Mouse (Mus musculus) C2C12 (cell line): ENCODE results near the gene Hoxd3. TPM values are rescaled to one million over a fixed set of nuclear protein-coding genes. Genes with fewer than 3 reads are reported as not detected.

Source experiments
- H3K27me3 ChIP-seq: one replicate; pipeline ENCODE4 v1.6.1; 2011; ENCODE audit not compliant: control insufficient read depth, insufficient read depth, insufficient read length
- H3K36me3 ChIP-seq: one replicate; pipeline ENCODE4 v1.6.1; 2011; ENCODE audit not compliant: control insufficient read depth, insufficient read depth
- H3K4me3 ChIP-seq: one replicate; pipeline ENCODE4 v1.5.1; 2011; ENCODE audit warnings: mild to moderate bottlenecking, control low read depth; ENCODE audit not compliant: poor library complexity, insufficient read depth, severe bottlenecking
- H3K79me2 ChIP-seq: one replicate; pipeline ENCODE4 v1.6.1; 2011; ENCODE audit not compliant: control insufficient read depth, insufficient read depth
- H3K79me3 ChIP-seq: one replicate; pipeline ENCODE4 v1.6.1; 2011; ENCODE audit warnings: low read depth, control low read depth
- H3ac ChIP-seq: one replicate; pipeline ENCODE3; 2011; ENCODE audit warnings: low read depth; ENCODE audit not compliant: control insufficient read depth, insufficient read length
- CEBPB ChIP-seq: IDR thresholded peaks from one replicate; pipeline ENCODE4 v1.6.1; 2011; ENCODE audit warnings: low read depth, mild to moderate bottlenecking, control low read depth, moderate library complexity
- CTCF ChIP-seq: IDR thresholded peaks from one replicate; pipeline ENCODE4 v1.5.1; 2011; ENCODE audit not compliant: control insufficient read depth, insufficient read depth, insufficient read length
- FOSL1 ChIP-seq: IDR thresholded peaks from one replicate; pipeline ENCODE4 v1.8.0; 2011; ENCODE audit warnings: mild to moderate bottlenecking, low read length; ENCODE audit not compliant: poor library complexity, insufficient read depth, severe bottlenecking
- MAX ChIP-seq: IDR thresholded peaks from one replicate; pipeline ENCODE4 v1.6.1; 2011; ENCODE audit warnings: mild to moderate bottlenecking, control low read depth
- MYOD1 ChIP-seq: IDR thresholded peaks from one replicate; pipeline ENCODE4 v1.6.1; 2011; ENCODE audit warnings: low read depth; ENCODE audit not compliant: control insufficient read depth, insufficient read length
- MYOG ChIP-seq: IDR thresholded peaks from one replicate; pipeline ENCODE4 v1.6.1; 2011; ENCODE audit not compliant: control insufficient read depth, insufficient read length; ENCODE audit errors: extremely low read depth
- USF1 ChIP-seq: IDR thresholded peaks from one replicate; pipeline ENCODE4 v1.6.1; 2011; ENCODE audit warnings: low read depth, mild to moderate bottlenecking, control low read depth, moderate library complexity
- polyA plus RNA-seq: library from polyadenylated mRNA; unstranded; fragments of >200 nt; fragmentation: generic; extraction: Trizol; gene quantifications from one replicate; pipeline ENCODE4 v1.2.1, GENCODE M21; 2012; ENCODE audit warnings: missing spikeins

Hoxd3 gene
- polyA plus RNA-seq, 1 experiment, result not detected

DNA sequence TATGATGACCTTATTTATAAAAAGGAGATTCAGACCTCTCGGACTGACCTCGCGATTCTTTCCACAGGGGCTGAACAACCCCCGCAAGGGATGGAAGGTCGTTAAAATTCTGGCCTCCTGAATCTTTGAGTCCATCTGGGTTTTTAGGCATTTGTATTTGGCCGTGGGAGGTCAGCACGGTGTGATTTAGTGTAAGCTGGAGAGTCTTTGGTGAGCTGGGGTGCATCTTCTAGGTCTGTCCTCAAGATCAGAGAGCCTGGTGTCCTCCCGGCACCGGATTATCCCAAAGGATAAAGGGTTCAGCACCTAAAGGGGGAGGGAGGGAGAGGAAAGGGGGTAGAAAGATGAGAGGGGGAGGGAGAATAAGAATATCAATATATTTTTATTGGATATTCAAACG lies 8.4 kb upstream of the Hoxd3 start:
- no peak for TF ChIP-seq USF1
- TF ChIP-seq CEBPB, result no peak
- no peak for TF ChIP-seq MYOD1
- TF ChIP-seq MAX, result no peak
- no peak for TF ChIP-seq CTCF
- TF ChIP-seq MYOG, result no peak
- no peak for TF ChIP-seq FOSL1
- Histone ChIP-seq H3K27me3 (peaks cover 50% of the 10 kb centered on the region), H3K79me2 (no peaks in the 10 kb centered on the region), H3K36me3 (no peaks in the 10 kb centered on the region), H3ac (no peak overlapping the region), H3K79me3 (no peaks in the 10 kb centered on the region), H3K4me3 (no peak overlapping the region)

- H3K79me3 ChIP-seq, result no peaks in the 10 kb centered on the region
- no peaks in the 10 kb centered on the region for H3K79me2 ChIP-seq
- H3K27me3 ChIP-seq, result peaks cover 49% of the 10 kb centered on the region
- no peak overlapping the region for H3ac ChIP-seq
- TF ChIP-seq USF1, result no peak
- TF ChIP-seq MYOD1, result no peak
- no peak for TF ChIP-seq MYOG
- no peak for TF ChIP-seq CEBPB
- TF ChIP-seq FOSL1, result no peak
- TF ChIP-seq CTCF, result no peak
- TF ChIP-seq MAX, result no peak
- no peak overlapping the region for H3K4me3 ChIP-seq
- H3K36me3 ChIP-seq, result no peaks in the 10 kb centered on the region
These were observed 7.9 kb upstream of the Hoxd3 start for GRCm38 (mm10) chr2:74703720-74704392.

DNA sequence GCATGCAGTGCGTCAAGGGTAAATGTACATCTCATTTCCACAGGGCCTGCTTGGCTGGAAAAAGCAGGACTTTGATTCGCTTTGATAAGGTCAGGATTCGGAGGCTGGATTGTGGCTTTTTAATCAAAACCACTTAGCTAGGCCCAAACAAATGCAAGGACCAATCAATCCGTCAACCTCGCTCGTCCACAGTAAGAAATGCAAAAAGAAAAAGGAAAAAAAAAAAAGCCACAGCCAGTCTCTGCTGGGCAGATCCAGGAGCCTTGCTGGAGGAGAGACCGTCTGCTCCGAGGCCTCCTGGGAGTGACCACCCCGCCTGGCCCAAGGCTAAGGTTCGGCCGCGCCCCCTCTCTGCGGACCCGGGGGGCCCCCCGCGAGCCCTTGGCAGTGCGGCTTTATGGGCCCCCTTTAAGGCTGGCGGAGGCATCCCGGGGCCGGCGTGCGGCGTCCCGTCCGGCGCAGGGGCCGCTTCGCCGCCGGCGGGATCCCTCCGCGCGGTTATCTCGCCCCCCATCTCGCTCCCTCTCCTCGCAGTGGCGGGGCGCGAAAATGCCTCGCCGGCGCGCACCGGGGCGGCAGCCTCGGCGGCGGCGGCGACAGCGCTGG lies 7.2 kb upstream of the Hoxd3 start, which contains the start of gene Hoxd8:
Gene Hoxd8 (plus strand): TSS at position 223 of the 606 bp plus-strand sequence.
- no peak within 1 kb of the TSS for H3K4me3 ChIP-seq
- TF ChIP-seq USF1, result no peak
- TF ChIP-seq FOSL1, result no peak
- no peak for TF ChIP-seq MYOD1
- no peak for TF ChIP-seq CEBPB
- TF ChIP-seq MAX, result no peak
- no peak for TF ChIP-seq CTCF
- TF ChIP-seq MYOG, result no peak
- H3K79me2 ChIP-seq, result no peaks in the 10 kb centered on the region
- no peak within 1 kb of the TSS for H3ac ChIP-seq
- no peaks in the 10 kb centered on the region for H3K79me3 ChIP-seq
- H3K36me3 ChIP-seq, result no peaks in the 10 kb centered on the region
- peaks cover 45% of the 10 kb centered on the region for H3K27me3 ChIP-seq

GRCm38 (mm10) chr2:74704999-74705466 lies 6.7 kb upstream of the Hoxd3 start:
- H3K27me3 ChIP-seq, result peaks cover 45% of the 10 kb centered on the region
- TF ChIP-seq MAX, result no peak
- TF ChIP-seq MYOD1, result no peak
- TF ChIP-seq USF1, result no peak
- TF ChIP-seq MYOG, result no peak
- no peak for TF ChIP-seq CTCF
- no peak for TF ChIP-seq FOSL1
- TF ChIP-seq CEBPB, result no peak

DNA sequence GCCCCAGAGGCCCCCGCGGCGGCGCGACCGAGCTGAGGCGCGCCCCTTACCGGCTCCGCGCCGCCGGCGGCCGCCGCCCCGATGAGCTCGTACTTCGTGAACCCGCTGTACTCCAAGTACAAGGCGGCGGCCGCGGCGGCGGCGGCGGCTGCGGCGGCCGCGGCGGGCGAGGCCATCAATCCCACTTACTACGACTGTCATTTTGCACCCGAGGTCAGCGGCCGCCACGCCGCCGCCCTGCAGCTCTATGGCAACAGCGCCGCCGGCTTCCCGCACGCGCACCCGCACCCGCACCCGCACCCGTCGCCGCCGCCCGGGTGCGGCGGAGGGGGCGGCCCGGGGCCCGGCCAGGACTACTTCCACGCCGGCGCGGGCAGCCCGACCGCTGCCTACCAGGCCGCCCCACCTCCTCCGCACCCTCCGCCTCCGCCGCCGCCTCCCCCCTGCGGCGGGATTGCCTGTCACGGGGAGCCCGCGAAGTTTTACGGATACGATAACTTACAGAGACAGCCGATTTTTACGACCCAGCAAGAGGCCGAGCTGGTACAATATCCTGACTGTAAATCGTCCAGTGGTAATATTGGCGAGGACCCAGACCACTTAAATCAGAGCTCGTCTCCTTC lies 6.1 kb upstream of the Hoxd3 start:
- no peaks in the 10 kb centered on the region for H3K79me2 ChIP-seq
- no peak overlapping the region for H3ac ChIP-seq
- peaks cover 39% of the 10 kb centered on the region for H3K27me3 ChIP-seq
- no peaks in the 10 kb centered on the region for H3K36me3 ChIP-seq
- no peak overlapping the region for H3K4me3 ChIP-seq
- H3K79me3 ChIP-seq, result no peaks in the 10 kb centered on the region
- TF ChIP-seq CTCF (no peak), FOSL1 (no peak), MAX (no peak)

More at GRCm38 (mm10) chr2:74704999-74705466, 6.7 kb upstream of the Hoxd3 start:
- no peaks in the 10 kb centered on the region for H3K79me2 ChIP-seq
- no peak overlapping the region for H3ac ChIP-seq
- H3K4me3 ChIP-seq, result no peak overlapping the region
- H3K36me3 ChIP-seq, result no peaks in the 10 kb centered on the region
- no peaks in the 10 kb centered on the region for H3K79me3 ChIP-seq

DNA sequence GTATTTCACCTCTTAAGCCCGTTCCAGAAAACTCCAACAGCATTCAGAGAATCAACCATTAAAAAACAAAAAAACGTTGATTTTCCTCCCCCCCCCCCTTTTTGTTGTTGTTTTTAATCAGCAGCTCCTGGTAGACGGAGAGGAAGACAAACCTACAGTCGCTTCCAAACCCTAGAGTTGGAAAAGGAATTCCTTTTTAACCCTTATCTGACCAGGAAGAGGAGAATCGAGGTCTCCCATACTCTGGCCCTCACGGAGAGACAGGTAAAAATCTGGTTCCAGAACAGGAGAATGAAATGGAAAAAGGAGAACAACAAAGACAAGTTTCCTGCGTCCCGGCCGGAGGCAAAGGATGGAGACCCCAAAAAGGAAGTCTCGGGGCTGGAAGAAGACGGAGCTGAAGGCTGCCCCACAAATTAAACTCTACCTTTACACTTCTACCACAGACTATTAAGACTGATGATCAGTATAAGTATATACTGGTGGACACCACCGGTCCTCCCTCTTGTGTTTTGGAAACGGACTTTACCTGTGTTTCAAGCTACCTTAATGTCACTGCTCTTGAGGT lies 5.2 kb upstream of the Hoxd3 start:
- no peaks in the 10 kb centered on the region for H3K79me3 ChIP-seq
- TF ChIP-seq CEBPB (no peak), USF1 (no peak), CTCF (no peak), FOSL1 (no peak), MYOG (no peak), MAX (no peak), MYOD1 (no peak)
- no peaks in the 10 kb centered on the region for H3K79me2 ChIP-seq
- peaks cover 34% of the 10 kb centered on the region for H3K27me3 ChIP-seq
- no peak overlapping the region for H3K4me3 ChIP-seq
- no peak overlapping the region for H3ac ChIP-seq
- no peaks in the 10 kb centered on the region for H3K36me3 ChIP-seq
